Comparison of ENCODE assay signal across 9 mouse cellular contexts in genomic region chr1:134290909-134291308, GRCm38 (mm10). TPM values are rescaled to one million over a fixed set of nuclear protein-coding genes. Genes with fewer than 3 reads are reported as not detected.
A peak's percentile ranks its signal among the peaks of the same experiment; 100 is the strongest.
DNase-seq lines count a peak whose midpoint lies in the region; TF ChIP-seq lines count a peak whose summit lies in the region.
"Had no signal": no experiment of that assay in that cellular context is flagged by ENCODE, and none has a peak within 500 bp of the region (broad histone marks: within the 10 kb centered on the region; RNA-seq: fewer than 3 reads in every experiment).

No protein-coding gene starts in this region.

- DNase-seq in spleen, adult 2 months (ENCODE audit: low read depth in 1 of 2, low spot score in 2 of 2), result no peak
- no peak for DNase-seq in spleen, adult 12 weeks (ENCODE audit: low spot score)
- peak; percentile 52 to 70 for DNase-seq in cerebellum, adult 2 months
- peak; percentile 10 for DNase-seq in induced T-regulatory cell, adult 2 months (ENCODE audit: low read depth)
- DNase-seq in left cerebral cortex, adult 18-20 months (ENCODE audit: low spot score in 2 of 2), result no peak
- DNase-seq in layer of hippocampus, postnatal 14 days (ENCODE audit: low spot score in 2 of 2), result no peak
- no peak for DNase-seq in adrenal gland, adult 8-10 months

- TF ChIP-seq POLR2A in spleen, adult 2 months (IDR thresholded peaks at IDR 0.05; ENCODE audit: low read depth, low read length), result no peak
- no peak for TF ChIP-seq POLR2A in cerebellum, adult 2 months (IDR thresholded peaks at IDR 0.05; ENCODE audit: borderline replicate concordance, insufficient read depth, low read length)
- TF ChIP-seq POLR2A in testis, adult 2 months (IDR thresholded peaks at IDR 0.05; ENCODE audit: control insufficient read depth, low read depth, low read length), result no peak

- H3K4me1 ChIP-seq in spleen, adult 2 months (ENCODE audit: control insufficient read depth, insufficient read depth, insufficient read length), result no peaks in the 10 kb centered on the region
- peaks cover 5% of the 10 kb centered on the region; the same call in 1 of the 2 replicates for H3K4me1 ChIP-seq in cerebellum, adult 2 months (ENCODE audit: control insufficient read depth, insufficient read depth, low read length)
- H3K4me1 ChIP-seq in testis, adult 2 months (ENCODE audit: control insufficient read depth, insufficient read depth, low read length), result peaks cover 6% of the 10 kb centered on the region

- TF ChIP-seq CTCF in spleen, adult 2 months (IDR thresholded peaks at IDR 0.05; ENCODE audit: extremely low read depth, insufficient read depth, insufficient read length, insufficient replicate concordance), result peak; percentile 7; the same call in 1 of the 2 replicates
- peak; percentile 73 for TF ChIP-seq CTCF in cerebellum, adult 2 months (IDR thresholded peaks at IDR 0.05; ENCODE audit: borderline replicate concordance, insufficient read depth, low read depth, low read length)
- TF ChIP-seq CTCF in testis, adult 2 months (IDR thresholded peaks at IDR 0.05; ENCODE audit: control insufficient read depth, insufficient read depth, insufficient replicate concordance, low read depth, low read length), result peak; percentile 89; the same call in 1 of the 2 replicates

- WGBS in spleen, adult 2 months, result 80% methylated on average over 5 of the region's 5 CpGs
- WGBS in cerebellum, adult 2 months, result 73% methylated on average over 5 of the region's 5 CpGs

- H3K36me3 ChIP-seq in spleen, adult 2 months (ENCODE audit: control insufficient read depth, insufficient read depth, low read length), result no peaks in the 10 kb centered on the region
- no peaks in the 10 kb centered on the region for H3K36me3 ChIP-seq in testis, adult 2 months (ENCODE audit: control insufficient read depth, insufficient read depth, low read length)

- no peaks in the 10 kb centered on the region for H3K27me3 ChIP-seq in spleen, adult 2 months (ENCODE audit: control insufficient read depth, insufficient read depth, low read length)
- H3K27me3 ChIP-seq in cerebellum, adult 2 months (ENCODE audit: control insufficient read depth, insufficient read depth, low read length), result no peaks in the 10 kb centered on the region
- no peaks in the 10 kb centered on the region for H3K27me3 ChIP-seq in testis, adult 2 months (ENCODE audit: control insufficient read depth, insufficient read depth, low read length)

- H3K27ac ChIP-seq in spleen, adult 2 months (ENCODE audit: insufficient read depth, low read length), result no peak overlapping the region
- no peak overlapping the region for H3K27ac ChIP-seq in cerebellum, adult 2 months (ENCODE audit: insufficient read depth, low read length)
- no peak overlapping the region for H3K27ac ChIP-seq in testis, adult 2 months (ENCODE audit: control insufficient read depth, insufficient read depth, low read depth, low read length)

- no peak overlapping the region for H3K4me3 ChIP-seq in spleen, adult 2 months (ENCODE audit: extremely low read depth, insufficient read depth, insufficient read length)
- no peak overlapping the region for H3K4me3 ChIP-seq in cerebellum, adult 2 months (replicated peaks; ENCODE audit: insufficient read depth, low read depth, low read length)
- no peak overlapping the region for H3K4me3 ChIP-seq in testis, adult 2 months (ENCODE audit: control insufficient read depth, low read depth, low read length)
- H3K4me3 ChIP-seq: erythroblast, embryonic 14.5 days had no signal

RNA-seq across cellular contexts. Expression of gene Myog, which starts 1.1 kb away (rescaled TPM):
- not detected in 2 replicates for polyA plus RNA-seq in spleen, adult 2 months (2012; rRNA removed)
- polyA plus RNA-seq in cerebellum, adult 2 months (2012; rRNA removed), result 0.06 TPM in 1 of 2 replicates, not detected in the other
- polyA plus RNA-seq in testis, adult 2 months (2012; rRNA removed), result 0.11 TPM in 1 of 2 replicates, not detected in the other
- not detected for total RNA-seq in left cerebral cortex, adult 18-20 months (2021)
- total RNA-seq in layer of hippocampus, postnatal 14 days (2021), result not detected
- not detected for total RNA-seq in adrenal gland, adult 8-10 months (2022)
- polyA plus RNA-seq: erythroblast, embryonic 14.5 days had no signal

RNA-seq across cellular contexts. Expression of gene Ppfia4, which starts 41.8 kb away (rescaled TPM):
- 20.1 and 28.5 TPM in 2 replicates for polyA plus RNA-seq in spleen, adult 2 months (2012; rRNA removed)
- 192 and 220 TPM in 2 replicates for polyA plus RNA-seq in cerebellum, adult 2 months (2012; rRNA removed)
- 5.1 and 5.7 TPM in 2 replicates for polyA plus RNA-seq in testis, adult 2 months (2012; rRNA removed)
- 10 to 100 TPM; 44.2 to 45.4 TPM for total RNA-seq in left cerebral cortex, adult 18-20 months (2021)
- 10 to 100 TPM; 82.3 to 86.7 TPM for total RNA-seq in layer of hippocampus, postnatal 14 days (2021)
- total RNA-seq in adrenal gland, adult 8-10 months (2022), result 1 to 10 TPM; 1.6 to 2.6 (median 2.0) TPM

RNA-seq across cellular contexts. Expression of gene Adora1, which starts 55.7 kb away (rescaled TPM):
- polyA plus RNA-seq in spleen, adult 2 months (2012; rRNA removed), result 0.28 and 0.42 TPM in 2 replicates
- polyA plus RNA-seq in cerebellum, adult 2 months (2012; rRNA removed), result 154 and 160 TPM in 2 replicates
- 19.4 and 28.0 TPM in 2 replicates for polyA plus RNA-seq in testis, adult 2 months (2012; rRNA removed)
- 100 to 1,000 TPM; 167 to 172 TPM for total RNA-seq in left cerebral cortex, adult 18-20 months (2021)
- 100 to 1,000 TPM; 213 to 218 TPM for total RNA-seq in layer of hippocampus, postnatal 14 days (2021)
- 100 to 1,000 TPM; 162 to 296 (median 242) TPM for total RNA-seq in adrenal gland, adult 8-10 months (2022)
- polyA plus RNA-seq: erythroblast, embryonic 14.5 days had no signal

Comparison
In these comparisons a context has a peak if more than half of its experiments do, and no peak if none do; other contexts are left out.
1. DNase-seq: peak in cerebellum, adult 2 months (2 of 2) and induced T-regulatory cell, adult 2 months (single experiment); none in spleen, adult 2 months (0 of 2), spleen, adult 12 weeks (single experiment), left cerebral cortex, adult 18-20 months (0 of 2), layer of hippocampus, postnatal 14 days (0 of 2) and adrenal gland, adult 8-10 months (single experiment).
2. CTCF ChIP-seq: peak in every context shown above with its lines; median percentile 89 in testis, adult 2 months; 73 in cerebellum, adult 2 months; 7 in spleen, adult 2 months.
3. RNA of gene Ppfia4, which starts 41.8 kb away (total RNA-seq): 82.3 to 86.7 TPM in layer of hippocampus, postnatal 14 days and 44.2 to 45.4 TPM in left cerebral cortex, adult 18-20 months; 1.6 to 2.6 TPM in adrenal gland, adult 8-10 months; every median in the first group is over 10 times any median in the second.